Mouse (Mus musculus): ENCODE data around the gene Scaf8. TPM values are rescaled to one million over a fixed set of nuclear protein-coding genes. Genes with fewer than 3 reads are reported as not detected.
A peak's percentile ranks its signal among the peaks of the same experiment; 100 is the strongest.
"Not testable (repeated sequence)": the region's sequence is repeated elsewhere in the genome, so short reads cannot be mapped to it uniquely, and the experiment has no call there.

Gene Scaf8
- total RNA-seq (2014; fragmentation: Nextera tagmentation) (52.0 and 61.2 TPM in 2 replicates), total RNA-seq (2017) (40.1 and 52.9 TPM in 2 replicates)

GRCm38 (mm10) chr17:3114720-3115379 is at the start of gene Scaf8:
Scaf8 (plus strand) TSS chr17:3114972.
- peak; percentile 68 for ATAC-seq (replicated peaks; ENCODE audit: low FRiP score, low TSS enrichment, poor library complexity, severe bottlenecking)

- 0 out of 2 replicates have a peak, but pooled peaks have one; percentile 5 for ATAC-seq (replicated peaks; ENCODE audit: low FRiP score, low TSS enrichment, poor library complexity, severe bottlenecking)
These were observed 39.5 kb upstream of the Scaf8 start for GRCm38 (mm10) chr17:3075166-3075872.

GRCm38 (mm10) chr17:3075873-3076245 is 38.9 kb upstream of the Scaf8 start:
- ATAC-seq (replicated peaks; ENCODE audit: low FRiP score, low TSS enrichment, poor library complexity, severe bottlenecking): no peak

GRCm38 (mm10) chr17:3077936-3078335 is 36.8 kb upstream of the Scaf8 start:
- not testable (repeated sequence) for ATAC-seq (replicated peaks; ENCODE audit: low FRiP score, low TSS enrichment, poor library complexity, severe bottlenecking)

- peak; percentile 8 for ATAC-seq (replicated peaks; ENCODE audit: low FRiP score, low TSS enrichment, poor library complexity, severe bottlenecking)
These were observed 34.0 kb upstream of the Scaf8 start for GRCm38 (mm10) chr17:3080587-3081349.

- ATAC-seq (replicated peaks; ENCODE audit: low FRiP score, low TSS enrichment, poor library complexity, severe bottlenecking): peak; percentile 9
These were observed 33.2 kb upstream of the Scaf8 start for GRCm38 (mm10) chr17:3081512-3082100.

GRCm38 (mm10) chr17:3082125-3082755 is 32.5 kb upstream of the Scaf8 start:
- ATAC-seq (replicated peaks; ENCODE audit: low FRiP score, low TSS enrichment, poor library complexity, severe bottlenecking): peak; percentile 29

GRCm38 (mm10) chr17:3082756-3083749 is 31.7 kb upstream of the Scaf8 start:
- ATAC-seq (replicated peaks; ENCODE audit: low FRiP score, low TSS enrichment, poor library complexity, severe bottlenecking): 0 out of 2 replicates have a peak, but pooled peaks have one; percentile 1

GRCm38 (mm10) chr17:3083886-3084550 is 30.8 kb upstream of the Scaf8 start:
- peak; percentile 57 for ATAC-seq (replicated peaks; ENCODE audit: low FRiP score, low TSS enrichment, poor library complexity, severe bottlenecking)

GRCm38 (mm10) chr17:3084551-3084930 is 30.2 kb upstream of the Scaf8 start:
- ATAC-seq (replicated peaks; ENCODE audit: low FRiP score, low TSS enrichment, poor library complexity, severe bottlenecking): no peak

GRCm38 (mm10) chr17:3085152-3085551 is 29.6 kb upstream of the Scaf8 start:
- no peak for ATAC-seq (replicated peaks; ENCODE audit: low FRiP score, low TSS enrichment, poor library complexity, severe bottlenecking)

- ATAC-seq (replicated peaks; ENCODE audit: low FRiP score, low TSS enrichment, poor library complexity, severe bottlenecking): no peak
These were observed 22.1 kb upstream of the Scaf8 start for GRCm38 (mm10) chr17:3092682-3093081.

- ATAC-seq (replicated peaks; ENCODE audit: low FRiP score, low TSS enrichment, poor library complexity, severe bottlenecking): not testable (repeated sequence)
These were observed 15.5 kb upstream of the Scaf8 start for GRCm38 (mm10) chr17:3099273-3099672.

- peak; percentile 99 for ATAC-seq (replicated peaks; ENCODE audit: low FRiP score, low TSS enrichment, poor library complexity, severe bottlenecking)
These were observed 12.2 kb upstream of the Scaf8 start for GRCm38 (mm10) chr17:3102336-3103165.

GRCm38 (mm10) chr17:3104154-3104931 is 10.4 kb upstream of the Scaf8 start:
- no peak for ATAC-seq (replicated peaks; ENCODE audit: low FRiP score, low TSS enrichment, poor library complexity, severe bottlenecking)

- no peak for ATAC-seq (replicated peaks; ENCODE audit: low FRiP score, low TSS enrichment, poor library complexity, severe bottlenecking)
These were observed 9.8 kb upstream of the Scaf8 start for GRCm38 (mm10) chr17:3105022-3105421.
